Mouse (Mus musculus): Measurements from ENCODE around the gene Psmb6. TPM values are rescaled to one million over a fixed set of nuclear protein-coding genes. Genes with fewer than 3 reads are reported as not detected.

The Psmb6 gene
- polyA plus RNA-seq, 1 experiment: 221 TPM

DNA sequence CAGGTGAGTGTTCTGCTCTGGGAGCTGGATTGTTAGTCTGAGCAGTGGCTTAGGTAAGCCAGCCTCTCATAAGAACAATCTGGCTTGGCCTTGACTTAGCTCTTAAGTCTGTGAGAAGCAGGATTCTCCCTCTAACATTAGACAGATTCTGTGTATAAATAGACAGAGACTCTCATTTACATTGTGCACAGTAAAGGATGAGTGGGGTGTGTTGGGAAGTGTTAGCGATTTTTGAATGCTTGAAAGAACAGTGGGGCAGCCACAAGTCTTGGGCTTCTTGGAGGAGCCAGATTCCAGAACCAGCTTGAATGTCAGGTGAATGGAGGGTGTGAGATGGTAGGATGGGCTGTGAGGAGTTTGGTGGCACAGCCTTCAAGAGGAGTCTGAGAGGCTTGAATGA is 46.5 kb downstream of the Psmb6 start:
- Histone ChIP-seq H3K4me1 (ENCODE audit: control insufficient read depth, insufficient read depth, insufficient read length, low read length) (no peaks in the 10 kb centered on the region; the same call in 1 of the 2 replicates), H3K4me3 (ENCODE audit: insufficient read depth, low read depth, low read length) (no peak overlapping the region), H3K27ac (replicated peaks; ENCODE audit: low read depth, low read length) (no peak overlapping the region)

DNA sequence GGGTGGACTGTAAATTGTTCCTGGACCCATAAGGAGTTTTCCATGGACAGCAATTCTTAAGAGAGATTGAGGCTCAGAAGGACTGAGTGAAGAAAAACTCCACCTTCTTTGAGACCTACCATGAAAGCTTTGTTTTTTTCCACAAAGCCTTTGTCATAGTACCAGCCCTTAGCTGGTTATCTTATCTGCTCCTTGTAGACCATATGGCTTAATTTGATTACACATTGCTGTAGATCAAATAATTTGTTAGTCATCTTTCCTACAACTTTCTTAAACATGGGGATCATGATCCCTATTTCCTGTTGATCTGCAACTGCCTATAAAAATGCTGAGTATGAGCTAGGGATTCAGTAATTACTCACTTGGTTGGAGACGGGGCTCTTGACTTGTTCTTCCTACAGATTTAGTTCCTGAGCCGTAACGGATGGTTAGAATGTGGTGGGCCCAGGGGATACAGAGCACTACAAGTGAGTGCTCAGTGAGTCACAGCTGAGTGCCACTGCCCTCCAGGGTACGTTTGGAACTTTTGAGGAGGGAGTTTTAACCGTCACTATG is 47.3 kb downstream of the Psmb6 start:
- no peak overlapping the region for H3K27ac ChIP-seq (replicated peaks; ENCODE audit: low read depth, low read length)
- peaks cover 3% of the 10 kb centered on the region for H3K4me1 ChIP-seq (ENCODE audit: control insufficient read depth, insufficient read depth, insufficient read length, low read length)
- no peak overlapping the region for H3K4me3 ChIP-seq (ENCODE audit: insufficient read depth, low read depth, low read length)

DNA sequence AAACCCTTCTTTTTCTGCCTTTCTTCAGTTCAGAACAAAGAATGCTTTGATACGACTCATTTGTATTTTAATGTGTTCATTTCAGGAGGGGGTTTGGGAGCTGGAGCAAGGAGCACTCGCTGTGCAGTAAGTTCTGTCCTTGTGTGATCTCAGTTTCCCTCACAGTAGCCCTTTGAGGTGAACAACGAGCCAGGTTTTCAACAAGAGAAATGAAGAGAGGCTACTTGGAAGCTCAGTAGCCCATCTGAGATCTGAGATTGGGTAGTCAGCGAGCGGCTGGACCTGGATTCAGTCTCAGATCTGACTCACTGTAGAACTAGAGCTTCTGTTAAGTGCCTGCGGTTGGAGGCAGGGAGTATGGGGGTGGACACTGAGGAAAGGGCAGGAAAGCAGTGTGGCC is 48.7 kb downstream of the Psmb6 start:
- H3K4me1 ChIP-seq (ENCODE audit: control insufficient read depth, insufficient read depth, insufficient read length, low read length): peaks cover 10% of the 10 kb centered on the region
- no peak overlapping the region for H3K27ac ChIP-seq (replicated peaks; ENCODE audit: low read depth, low read length)
- no peak overlapping the region for H3K4me3 ChIP-seq (ENCODE audit: insufficient read depth, low read depth, low read length)

DNA sequence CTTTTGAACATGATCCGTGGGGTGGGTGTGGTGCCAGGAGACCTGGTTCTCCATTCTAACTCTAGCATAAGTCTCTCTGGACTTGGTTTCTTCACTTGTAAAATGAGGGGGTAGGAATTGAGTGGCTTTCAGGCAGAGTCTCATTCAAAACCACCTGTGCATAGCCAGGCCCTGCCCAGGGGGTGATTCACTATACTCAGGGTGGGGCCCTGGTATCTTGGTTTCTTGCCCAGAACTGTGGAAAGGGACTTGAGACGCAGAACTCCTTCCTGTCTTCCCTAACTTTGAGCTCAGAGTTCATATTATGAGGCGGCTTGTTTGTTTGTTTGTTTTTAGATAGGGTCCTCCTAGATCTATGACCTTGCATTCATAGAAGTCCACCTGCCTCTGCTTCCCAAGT is 52.0 kb downstream of the Psmb6 start:
- no peak overlapping the region for H3K4me3 ChIP-seq (ENCODE audit: insufficient read depth, low read depth, low read length)
- no peak overlapping the region for H3K27ac ChIP-seq (replicated peaks; ENCODE audit: low read depth, low read length)
- H3K4me1 ChIP-seq (ENCODE audit: control insufficient read depth, insufficient read depth, insufficient read length, low read length): peaks cover 22% of the 10 kb centered on the region

Other genes starting within 250 kb of the Psmb6 start
- not detected in 2 replicates for gene Alox12e, start 202.7 kb upstream of the Psmb6 start, polyA plus RNA-seq (2012; ENCODE audit: insufficient read depth, insufficient read length, missing spikeins)
- 0.46 and 0.55 TPM in 2 replicates for gene Alox15, start 173.3 kb upstream of the Psmb6 start, polyA plus RNA-seq (2012; ENCODE audit: insufficient read depth, insufficient read length, missing spikeins)
- gene Pelp1, start 115.3 kb upstream of the Psmb6 start, polyA plus RNA-seq (2012; ENCODE audit: insufficient read depth, insufficient read length, missing spikeins): 4.6 and 5.4 TPM in 2 replicates
- gene Arrb2, start 92.7 kb upstream of the Psmb6 start, polyA plus RNA-seq (2012; ENCODE audit: insufficient read depth, insufficient read length, missing spikeins): 8.2 and 13.4 TPM in 2 replicates
- 15.0 and 16.7 TPM in 2 replicates for gene Med11, start 73.4 kb upstream of the Psmb6 start, polyA plus RNA-seq (2012; ENCODE audit: insufficient read depth, insufficient read length, missing spikeins)
- gene Zmynd15, start 65.9 kb upstream of the Psmb6 start, polyA plus RNA-seq (2012; ENCODE audit: insufficient read depth, insufficient read length, missing spikeins): 0.42 TPM in 1 of 2 replicates, not detected in the other
- gene Cxcl16, start 65.4 kb upstream of the Psmb6 start, polyA plus RNA-seq (2012; ENCODE audit: insufficient read depth, insufficient read length, missing spikeins): 5.0 TPM in 2 replicates
- gene Tm4sf5, start 20.1 kb upstream of the Psmb6 start, polyA plus RNA-seq (2012; ENCODE audit: insufficient read depth, insufficient read length, missing spikeins): not detected in 2 replicates
- not detected in 2 replicates for gene Vmo1, start 10.8 kb upstream of the Psmb6 start, polyA plus RNA-seq (2012; ENCODE audit: insufficient read depth, insufficient read length, missing spikeins)
- gene Gltpd2, start 6.2 kb upstream of the Psmb6 start, polyA plus RNA-seq (2012; ENCODE audit: insufficient read depth, insufficient read length, missing spikeins): not detected in 2 replicates
- gene Gm40193, start 7.6 kb downstream of the Psmb6 start, polyA plus RNA-seq (2012; ENCODE audit: insufficient read depth, insufficient read length, missing spikeins): not detected in 2 replicates
- 2.2 and 5.9 TPM in 2 replicates for gene Pld2, start 14.7 kb downstream of the Psmb6 start, polyA plus RNA-seq (2012; ENCODE audit: insufficient read depth, insufficient read length, missing spikeins)
- 14.5 and 18.5 TPM in 2 replicates for gene Mink1, start 37.5 kb downstream of the Psmb6 start, polyA plus RNA-seq (2012; ENCODE audit: insufficient read depth, insufficient read length, missing spikeins)
- gene 4930544D05Rik, start 90.5 kb downstream of the Psmb6 start, polyA plus RNA-seq (2012; ENCODE audit: insufficient read depth, insufficient read length, missing spikeins): not detected in 2 replicates
- gene Chrne, start 93.8 kb downstream of the Psmb6 start, polyA plus RNA-seq (2012; ENCODE audit: insufficient read depth, insufficient read length, missing spikeins): not detected in 2 replicates
- gene Gp1ba, start 113.8 kb downstream of the Psmb6 start, polyA plus RNA-seq (2012; ENCODE audit: insufficient read depth, insufficient read length, missing spikeins): not detected in 2 replicates
- 44.0 and 52.3 TPM in 2 replicates for gene Rnf167, start 121.9 kb downstream of the Psmb6 start, polyA plus RNA-seq (2012; ENCODE audit: insufficient read depth, insufficient read length, missing spikeins)
- gene Slc25a11, start 122.1 kb downstream of the Psmb6 start, polyA plus RNA-seq (2012; ENCODE audit: insufficient read depth, insufficient read length, missing spikeins): 166 and 170 TPM in 2 replicates
- gene Pfn1, start 129.3 kb downstream of the Psmb6 start, polyA plus RNA-seq (2012; ENCODE audit: insufficient read depth, insufficient read length, missing spikeins): 244 and 265 TPM in 2 replicates
- 40.8 and 79.3 TPM in 2 replicates for gene Eno3, start 131.8 kb downstream of the Psmb6 start, polyA plus RNA-seq (2012; ENCODE audit: insufficient read depth, insufficient read length, missing spikeins)
- 74.7 and 107 TPM in 2 replicates for gene Spag7, start 144.0 kb downstream of the Psmb6 start, polyA plus RNA-seq (2012; ENCODE audit: insufficient read depth, insufficient read length, missing spikeins)
- gene Camta2, start 162.7 kb downstream of the Psmb6 start, polyA plus RNA-seq (2012; ENCODE audit: insufficient read depth, insufficient read length, missing spikeins): 15.8 and 16.3 TPM in 2 replicates
- 15.7 and 24.0 TPM in 2 replicates for gene Inca1, start 174.8 kb downstream of the Psmb6 start, polyA plus RNA-seq (2012; ENCODE audit: insufficient read depth, insufficient read length, missing spikeins)
- 93.8 and 106 TPM in 2 replicates for gene Kif1c, start 175.2 kb downstream of the Psmb6 start, polyA plus RNA-seq (2012; ENCODE audit: insufficient read depth, insufficient read length, missing spikeins)
- 3.5 and 5.5 TPM in 2 replicates for gene Zfp3, start 238.8 kb downstream of the Psmb6 start, polyA plus RNA-seq (2012; ENCODE audit: insufficient read depth, insufficient read length, missing spikeins)

All from brown adipose tissue, adult 24 weeks (tissue).